Mouse (Mus musculus): Measurements from ENCODE around the gene Krt28.

DNA sequence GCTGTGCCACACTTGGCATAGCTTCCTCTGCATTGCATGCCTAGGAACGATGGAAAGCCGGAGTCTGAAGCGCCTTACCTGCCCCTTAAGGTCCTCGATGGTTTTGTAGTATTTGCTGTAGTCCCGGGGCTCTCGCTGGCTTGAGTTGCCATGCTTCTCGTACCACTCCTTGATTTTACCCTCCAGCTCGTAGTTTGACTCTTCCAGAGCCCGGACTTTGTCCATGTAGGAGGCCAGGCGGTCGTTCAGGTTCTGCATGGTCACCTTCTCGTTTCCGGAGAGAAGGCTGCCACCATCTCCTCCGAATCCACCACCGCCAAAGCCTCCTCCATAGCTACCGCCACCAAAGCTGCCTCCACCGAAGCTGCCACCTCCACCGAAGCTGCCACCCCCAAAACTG lies 14.0 kb upstream of the Krt28 start:
- TF ChIP-seq POLR2A (IDR thresholded peaks at IDR 0.05; ENCODE audit: borderline replicate concordance, control insufficient read depth, low read depth, low read length) (no peak), CTCF (IDR thresholded peaks at IDR 0.05; ENCODE audit: control insufficient read depth, insufficient read depth, low read length) (no peak)
